Mouse (Mus musculus): ENCODE measurements around the gene Natd1. TPM values are rescaled to one million over a fixed set of nuclear protein-coding genes. Genes with fewer than 3 reads are reported as not detected.

Natd1 gene
- polyA plus RNA-seq, 1 experiment from 2014 or later: 23.9 TPM

- H3K36me3 ChIP-seq: peaks cover 49% of the 10 kb centered on the region
- H3K4me3 ChIP-seq (replicated peaks): no peak overlapping the region
- H3K9ac ChIP-seq (replicated peaks): no peak overlapping the region
- H3K4me1 ChIP-seq: peaks cover 20% of the 10 kb centered on the region
- WGBS: 80% methylated on average over 4 of the region's 4 CpGs
- no peaks in the 10 kb centered on the region for H3K27me3 ChIP-seq (replicated peaks)
- ATAC-seq (ENCODE audit: low FRiP score): no peak
- H3K9me3 ChIP-seq (replicated peaks): no peaks in the 10 kb centered on the region
- no peak overlapping the region for H3K4me2 ChIP-seq
- H3K27ac ChIP-seq (replicated peaks): no peak overlapping the region
Observed at GRCm38 (mm10) chr11:60863196-60863595, 51.4 kb downstream of the Natd1 start.

GRCm38 (mm10) chr11:60861993-60862392, 52.6 kb downstream of the Natd1 start:
- Histone ChIP-seq H3K27ac (replicated peaks) (no peak overlapping the region), H3K36me3 (peaks cover 56% of the 10 kb centered on the region)
- no peak for ATAC-seq (ENCODE audit: low FRiP score)

GRCm38 (mm10) chr11:60856587-60856986, 58.0 kb downstream of the Natd1 start:
- no peaks in the 10 kb centered on the region for H3K4me1 ChIP-seq
- H3K27ac ChIP-seq (replicated peaks): no peak overlapping the region
- no peaks in the 10 kb centered on the region for H3K27me3 ChIP-seq (replicated peaks)
- WGBS: 74% methylated on average over 3 of the region's 3 CpGs
- H3K9ac ChIP-seq (replicated peaks): no peak overlapping the region
- no peak for ATAC-seq (ENCODE audit: low FRiP score)
- no peaks in the 10 kb centered on the region for H3K9me3 ChIP-seq (replicated peaks)
- peaks cover 68% of the 10 kb centered on the region for H3K36me3 ChIP-seq
- H3K4me3 ChIP-seq (replicated peaks): no peak overlapping the region
- H3K4me2 ChIP-seq: no peak overlapping the region

More at GRCm38 (mm10) chr11:60861993-60862392, 52.6 kb downstream of the Natd1 start:
- Histone ChIP-seq H3K4me1 (peaks cover 15% of the 10 kb centered on the region), H3K9ac (replicated peaks) (no peak overlapping the region), H3K4me3 (replicated peaks) (no peak overlapping the region), H3K27me3 (replicated peaks) (no peaks in the 10 kb centered on the region), H3K9me3 (replicated peaks) (no peaks in the 10 kb centered on the region), H3K4me2 (no peak overlapping the region)
- 81% methylated on average over 3 of the region's 3 CpGs for WGBS

Other genes starting within 250 kb of the Natd1 start
- 35.0 and 36.4 TPM in 2 replicates for gene Llgl1, start 215.0 kb downstream of the Natd1 start, polyA plus RNA-seq (2015; fragmentation: Nextera tagmentation; extraction: Ambion mirVana)
- gene Flii, start 187.5 kb downstream of the Natd1 start, polyA plus RNA-seq (2015; fragmentation: Nextera tagmentation; extraction: Ambion mirVana): 68.3 and 73.6 TPM in 2 replicates
- gene Mief2, start 186.4 kb downstream of the Natd1 start, polyA plus RNA-seq (2015; fragmentation: Nextera tagmentation; extraction: Ambion mirVana): 23.1 and 25.3 TPM in 2 replicates
- 6.7 and 8.6 TPM in 2 replicates for gene Top3a, start 137.4 kb downstream of the Natd1 start, polyA plus RNA-seq (2015; fragmentation: Nextera tagmentation; extraction: Ambion mirVana)
- gene Smcr8, start 137.2 kb downstream of the Natd1 start, polyA plus RNA-seq (2015; fragmentation: Nextera tagmentation; extraction: Ambion mirVana): 4.8 and 5.2 TPM in 2 replicates
- gene Shmt1, start 103.0 kb downstream of the Natd1 start, polyA plus RNA-seq (2015; fragmentation: Nextera tagmentation; extraction: Ambion mirVana): 5.5 and 25.9 TPM in 2 replicates
- gene Dhrs7b, start 84.1 kb downstream of the Natd1 start, polyA plus RNA-seq (2015; fragmentation: Nextera tagmentation; extraction: Ambion mirVana): 37.8 and 38.4 TPM in 2 replicates
- gene Tmem11, start 35.5 kb downstream of the Natd1 start, polyA plus RNA-seq (2015; fragmentation: Nextera tagmentation; extraction: Ambion mirVana): 56.4 and 61.7 TPM in 2 replicates
- 30.4 and 47.4 TPM in 2 replicates for gene Map2k3, start 17.3 kb upstream of the Natd1 start, polyA plus RNA-seq (2015; fragmentation: Nextera tagmentation; extraction: Ambion mirVana)
- 3.2 and 3.8 TPM in 2 replicates for gene Kcnj12, start 107.8 kb upstream of the Natd1 start, polyA plus RNA-seq (2015; fragmentation: Nextera tagmentation; extraction: Ambion mirVana)
- 1.2 and 3.7 TPM in 2 replicates for gene Tnfrsf13b, start 212.0 kb upstream of the Natd1 start, polyA plus RNA-seq (2015; fragmentation: Nextera tagmentation; extraction: Ambion mirVana)